Mouse (Mus musculus): ENCODE results near the gene Ptf1a.
A peak's percentile ranks its signal among the peaks of the same experiment; 100 is the strongest.

The Ptf1a gene

GRCm38 (mm10) chr2:19444931-19445831, at the start of gene Ptf1a:
Ptf1a (plus strand) TSS chr2:19445663.
- no peak for DNase-seq (ENCODE audit: low spot score)

GRCm38 (mm10) chr2:19405409-19405808, 40.1 kb upstream of the Ptf1a start:
- DNase-seq (ENCODE audit: low spot score) = no peak

GRCm38 (mm10) chr2:19406531-19406930, 38.9 kb upstream of the Ptf1a start:
- no peak for DNase-seq (ENCODE audit: low spot score)

GRCm38 (mm10) chr2:19414222-19414965, 31.1 kb upstream of the Ptf1a start:
- peak; percentile 17 for DNase-seq (ENCODE audit: low spot score)

GRCm38 (mm10) chr2:19415063-19415521, 30.4 kb upstream of the Ptf1a start:
- peak; percentile 30 for DNase-seq (ENCODE audit: low spot score)

- DNase-seq (ENCODE audit: low spot score) = no peak
These were observed 29.4 kb upstream of the Ptf1a start for GRCm38 (mm10) chr2:19416066-19416465.

- no peak for DNase-seq (ENCODE audit: low spot score)
These were observed 25.6 kb upstream of the Ptf1a start for GRCm38 (mm10) chr2:19419686-19420345.

- DNase-seq (ENCODE audit: low spot score) = no peak
These were observed 23.2 kb upstream of the Ptf1a start for GRCm38 (mm10) chr2:19422226-19422625.

- DNase-seq (ENCODE audit: low spot score) = no peak
These were observed 22.4 kb upstream of the Ptf1a start for GRCm38 (mm10) chr2:19423086-19423485.

GRCm38 (mm10) chr2:19429031-19429430, 16.4 kb upstream of the Ptf1a start:
- peak; percentile 38 for DNase-seq (ENCODE audit: low spot score)

- DNase-seq (ENCODE audit: low spot score) = no peak
These were observed 15.5 kb upstream of the Ptf1a start for GRCm38 (mm10) chr2:19429691-19430690.

GRCm38 (mm10) chr2:19430746-19431145, 14.7 kb upstream of the Ptf1a start:
- no peak for DNase-seq (ENCODE audit: low spot score)

- DNase-seq (ENCODE audit: low spot score) = no peak
These were observed 14.3 kb upstream of the Ptf1a start for GRCm38 (mm10) chr2:19431186-19431585.

- DNase-seq (ENCODE audit: low spot score) = no peak
These were observed 13.7 kb upstream of the Ptf1a start for GRCm38 (mm10) chr2:19431614-19432323.

GRCm38 (mm10) chr2:19444346-19444745, 1.1 kb upstream of the Ptf1a start:
- DNase-seq (ENCODE audit: low spot score) = no peak

- no peak for DNase-seq (ENCODE audit: low spot score)
These were observed 523 bp downstream of the Ptf1a start for GRCm38 (mm10) chr2:19445871-19446501.

GRCm38 (mm10) chr2:19446746-19447145, 1.3 kb downstream of the Ptf1a start:
- no peak for DNase-seq (ENCODE audit: low spot score)

GRCm38 (mm10) chr2:19448042-19448700, 2.7 kb downstream of the Ptf1a start:
- no peak for DNase-seq (ENCODE audit: low spot score)

GRCm38 (mm10) chr2:19449308-19449707, 3.8 kb downstream of the Ptf1a start:
- DNase-seq (ENCODE audit: low spot score) = no peak

Data from yolk sac, embryonic 10.5 days (tissue).